Mouse (Mus musculus) lung, adult 2 months (tissue): Measurements from ENCODE around the gene Slc38a9.

Experiments
- CTCF ChIP-seq: fragments of 200-500 bp; IDR thresholded peaks from 2 replicates; pipeline ENCODE4 v1.5.1; 2011; ENCODE audit warnings: mild to moderate bottlenecking, low read length, control low read depth; ENCODE audit not compliant: insufficient read depth
- POLR2A ChIP-seq: fragments of 200-500 bp; IDR thresholded peaks from 2 replicates; pipeline ENCODE4 v1.6.1; 2011; ENCODE audit warnings: low read depth, mild to moderate bottlenecking, control low read depth, low read length, borderline replicate concordance; ENCODE audit errors: extremely low read depth

- TF ChIP-seq CTCF (no peak), POLR2A (no peak)
Observed at GRCm38 (mm10) chr13:112692870-112693553, 32.5 kb downstream of the Slc38a9 start.
